Mouse (Mus musculus) B cell, adult 62 days (primary cell): Measurements from ENCODE around the gene Uba7. TPM values are rescaled to one million over a fixed set of nuclear protein-coding genes. Genes with fewer than 3 reads are reported as not detected.

Source experiments
- total RNA-seq: library from RNA; stranded (reverse); gene quantifications from 4 replicates; pipeline ENCODE4 v1.2.4, GENCODE M21; 2023

Gene Uba7
- 175 to 194 TPM (median 192 TPM) in 4 replicates for total RNA-seq

DNA sequence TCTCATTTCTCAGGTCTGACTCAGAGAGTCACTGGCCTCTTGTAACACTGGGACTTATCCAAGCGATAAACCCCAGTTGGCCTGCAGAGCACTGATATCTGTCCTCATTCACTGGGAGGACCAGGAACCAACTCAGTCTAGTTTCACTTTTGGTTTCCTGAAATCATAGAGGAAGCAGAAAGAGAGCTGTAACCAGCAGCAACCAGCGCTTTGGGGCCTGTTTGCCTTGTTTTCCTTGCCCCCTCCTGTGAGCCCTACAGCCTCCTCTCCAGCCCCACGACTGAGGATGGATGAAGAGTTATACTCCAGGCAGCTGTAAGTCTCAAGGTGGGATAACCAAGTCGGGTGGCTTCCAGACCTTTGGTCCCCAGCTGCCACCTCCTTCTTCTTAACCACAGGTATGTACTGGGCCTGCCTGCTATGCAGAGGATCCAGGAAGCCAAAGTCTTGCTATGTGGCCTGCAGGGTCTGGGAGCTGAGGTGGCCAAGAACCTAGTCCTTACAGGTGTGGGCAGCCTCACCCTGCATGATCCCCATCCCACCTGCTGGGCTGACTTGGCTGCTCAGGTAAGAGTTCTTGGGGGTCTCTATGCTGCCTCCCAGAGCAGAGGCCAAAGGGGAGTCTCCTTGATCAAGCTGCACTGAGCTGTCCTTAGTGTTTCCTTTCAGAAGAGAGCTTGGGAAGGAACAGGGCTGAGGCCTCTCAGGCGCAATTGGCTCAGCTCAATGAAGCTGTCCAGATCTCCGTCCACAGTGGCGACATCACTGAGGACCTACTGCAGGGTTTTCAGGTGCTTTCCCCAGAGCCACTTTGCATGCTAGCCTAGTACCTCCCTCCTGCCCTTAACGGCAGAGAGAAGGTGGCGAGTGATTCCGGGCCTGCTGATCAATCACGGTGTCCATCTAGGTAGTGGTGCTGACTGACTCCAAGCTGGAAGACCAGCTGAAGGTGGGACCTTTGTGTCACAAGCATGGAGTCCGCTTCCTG, at the start of gene Uba7:
TSS of gene Uba7 (plus strand) at position 107 of the 988 bp plus-strand sequence.

DNA sequence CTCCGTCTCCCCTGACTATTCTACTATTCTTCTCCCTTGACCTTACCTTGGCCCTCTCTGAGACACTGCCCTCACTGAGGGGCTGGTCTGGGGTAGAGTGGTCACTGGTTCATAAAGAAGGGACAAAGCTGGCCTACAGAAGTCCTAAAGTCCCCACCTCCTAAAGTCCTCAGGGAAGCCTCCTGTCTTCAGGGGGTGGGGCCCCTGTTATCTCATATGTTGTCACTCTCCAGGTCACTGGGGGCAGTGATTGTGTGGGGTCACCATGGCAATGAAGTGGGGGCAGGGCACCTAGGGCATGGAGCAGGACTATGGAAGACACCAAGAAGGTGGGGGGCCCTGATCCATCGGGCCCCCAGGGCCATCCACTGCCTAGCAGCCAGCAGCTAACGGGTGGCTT, 47.1 kb upstream of the Uba7 start, which contains the start of gene Actl11:
TSS of gene Actl11 (plus strand) at position 301 of the 400 bp plus-strand sequence.

DNA sequence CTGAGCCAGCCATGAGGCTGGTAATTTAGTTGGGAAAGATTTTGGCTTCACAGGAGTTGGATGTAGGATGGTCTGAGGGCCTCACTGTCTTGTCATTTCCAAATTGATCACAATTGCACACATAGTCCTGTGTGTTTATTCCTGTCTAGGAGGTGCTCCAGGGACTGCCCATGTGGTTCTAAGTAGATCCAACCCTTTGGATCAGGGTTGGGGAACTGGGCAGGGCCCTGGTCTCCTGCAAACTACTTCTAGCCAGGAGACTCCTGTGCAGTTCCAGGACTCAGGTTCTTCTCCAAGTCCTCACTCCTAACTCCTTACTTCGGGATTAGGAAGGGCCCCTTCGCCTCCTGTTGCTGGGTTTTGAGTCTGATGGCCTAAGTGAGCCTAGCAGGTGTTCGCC, 39.9 kb upstream of the Uba7 start, which contains the start of gene Camkv:
TSS of gene Camkv (plus strand) at position 301 of the 400 bp plus-strand sequence.

DNA sequence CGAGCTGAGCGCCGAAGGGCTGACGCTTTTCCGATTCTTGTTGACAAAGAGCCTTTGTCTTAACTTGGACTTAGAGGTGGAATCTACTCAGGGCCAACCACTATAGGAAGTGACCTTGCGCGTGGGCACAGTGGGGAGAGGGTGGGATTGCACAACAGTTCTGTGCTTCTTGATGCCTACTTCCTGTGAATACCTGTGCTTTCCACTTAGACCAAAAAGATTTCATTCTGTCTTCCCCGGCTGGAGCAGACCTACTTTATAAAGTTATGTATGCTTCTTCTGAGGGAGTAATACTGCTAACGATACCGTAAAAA, 25.4 kb upstream of the Uba7 start, which contains the start of gene Traip:
TSS of gene Traip (plus strand) at position 215 of the 314 bp plus-strand sequence.

GRCm38 (mm10) chr9:107982681-107983346, 7.5 kb downstream of the Uba7 start, which contains the start of gene Gm20661:
Gene Gm20661 (plus strand): TSS chr9:107983058.

DNA sequence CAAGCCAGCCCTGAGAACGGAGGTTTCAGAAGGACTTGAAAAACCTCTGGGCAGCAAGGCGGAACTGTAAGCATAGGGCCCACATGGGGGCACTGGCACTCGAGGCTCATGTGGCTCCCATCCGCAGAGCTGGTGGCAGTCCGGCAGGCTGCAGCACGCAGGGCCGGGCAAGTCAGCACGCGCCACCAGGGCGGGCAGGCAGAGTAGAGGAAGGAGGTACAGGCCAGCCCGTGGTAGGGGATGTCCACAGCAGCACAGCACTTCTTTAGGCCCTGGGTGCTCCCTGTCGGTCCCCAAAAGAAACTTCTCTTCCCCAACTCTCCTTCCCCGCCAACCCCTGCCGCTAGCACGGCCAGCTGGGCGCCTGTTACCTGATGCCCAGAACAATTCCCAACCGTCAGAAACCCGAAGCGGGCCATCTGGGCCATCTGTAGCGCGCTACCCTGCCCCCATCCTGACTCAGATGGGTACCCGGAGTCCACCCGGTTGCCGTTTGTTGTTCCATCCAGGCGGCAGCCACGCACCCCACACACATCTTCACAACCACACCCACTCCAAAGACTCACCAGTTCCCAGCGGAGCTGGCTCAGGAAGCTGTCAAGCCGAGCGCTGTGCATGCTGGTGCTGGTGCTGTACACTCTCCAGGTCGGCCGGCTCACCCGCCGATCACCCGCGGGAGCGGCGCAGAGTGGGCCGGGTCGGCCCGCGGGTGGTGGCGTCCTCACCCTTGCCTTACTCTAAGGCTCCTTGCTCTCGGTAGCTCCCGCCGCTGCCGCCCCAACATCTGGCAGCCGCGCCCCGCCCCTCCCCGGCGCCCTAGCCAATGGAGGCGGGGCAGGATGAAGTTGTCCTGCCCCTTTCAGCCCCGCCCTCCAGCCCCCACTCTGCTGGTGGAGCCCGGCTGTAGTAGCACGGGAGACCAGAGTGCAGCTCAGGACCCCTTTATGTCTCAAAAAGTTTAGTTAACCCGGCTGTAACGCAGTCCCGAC, 10.1 kb downstream of the Uba7 start, which contains the start of gene Inka1:
TSS of gene Inka1 (minus strand) at position 749 of the 989 bp plus-strand sequence.

GRCm38 (mm10) chr9:107992197-107992596, 16.9 kb downstream of the Uba7 start, which contains the start of gene Cdhr4:
Gene Cdhr4 (plus strand): TSS chr9:107992497.

GRCm38 (mm10) chr9:107996049-107996448, 20.7 kb downstream of the Uba7 start, which contains the start of gene Gm20662:
Gene Gm20662 (plus strand): TSS chr9:107996349.

DNA sequence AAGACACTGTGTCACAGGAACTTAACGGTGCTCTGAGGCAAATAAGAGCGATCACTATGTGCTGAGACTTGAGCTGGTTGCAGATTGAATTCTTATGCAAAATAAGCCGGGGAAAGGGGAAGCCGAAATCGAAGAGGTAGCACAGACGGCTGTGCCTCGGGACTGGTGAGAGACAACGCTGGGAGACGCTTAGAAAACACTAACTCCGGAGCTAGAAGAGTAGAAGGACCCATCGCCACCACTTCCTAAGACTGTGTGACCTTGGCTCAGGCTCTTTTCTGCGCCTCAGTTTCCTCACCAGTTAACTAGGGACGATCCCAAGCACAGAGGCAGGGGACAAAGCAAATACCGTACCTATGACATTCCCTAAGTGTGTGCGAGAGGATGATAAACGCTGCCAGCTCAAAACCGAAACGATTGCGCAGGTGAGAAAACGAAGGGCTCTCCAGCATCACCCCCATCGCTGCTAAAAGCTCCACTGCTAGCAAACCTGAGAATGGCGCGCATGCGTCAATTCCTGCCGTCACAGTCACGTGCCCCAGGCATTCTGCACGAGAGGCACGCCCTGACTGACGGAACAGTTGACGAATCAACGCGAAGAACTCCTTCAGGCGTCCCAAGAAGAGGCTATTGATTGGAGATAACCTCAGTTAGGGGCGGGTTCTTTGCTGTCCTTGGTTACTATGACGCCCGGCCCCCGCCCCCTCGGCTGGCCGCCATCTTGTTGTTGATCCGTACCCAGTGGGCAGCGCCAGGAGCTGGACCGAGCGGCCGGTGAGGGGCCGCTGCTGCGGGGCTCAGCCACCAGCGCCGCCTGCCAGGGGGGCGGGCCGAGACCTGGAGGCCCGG, 26.8 kb downstream of the Uba7 start, which contains the start of gene Ip6k1:
TSS of gene Ip6k1 (plus strand) at position 580 of the 849 bp plus-strand sequence.

Other genes starting within 250 kb of the Uba7 start
- 283 to 337 TPM (median 297 TPM) in 4 replicates for gene Rbm5, start 204.5 kb upstream of the Uba7 start, total RNA-seq
- 117 to 141 TPM (median 124 TPM) in 4 replicates for gene Rbm6, start 102.3 kb upstream of the Uba7 start, total RNA-seq
- gene Mon1a, start 87.4 kb upstream of the Uba7 start, total RNA-seq = 14.1 to 18.6 TPM (median 16.1 TPM) in 4 replicates
- 0.37 to 0.69 TPM (median 0.47 TPM) in 3 of 4 replicates, not detected in the other for gene Mst1r, start 68.6 kb upstream of the Uba7 start, total RNA-seq
- not detected in 4 replicates for gene Actl11, start 47.0 kb upstream of the Uba7 start, total RNA-seq
- gene Camkv, start 39.8 kb upstream of the Uba7 start, total RNA-seq = not detected in 4 replicates
- gene Traip, start 25.4 kb upstream of the Uba7 start, total RNA-seq = 5.4 to 9.1 TPM (median 6.5 TPM) in 4 replicates
- gene Gm20661, start 7.6 kb downstream of the Uba7 start, total RNA-seq = 0.86 TPM in 1 of 4 replicates, not detected in the others
- gene Inka1, start 10.4 kb downstream of the Uba7 start, total RNA-seq = 1.9 to 3.2 TPM (median 2.6 TPM) in 4 replicates
- 2.6 TPM in 1 of 4 replicates, not detected in the others for gene Cdhr4, start 17.0 kb downstream of the Uba7 start, total RNA-seq
- gene Gm20662, start 20.8 kb downstream of the Uba7 start, total RNA-seq = 2.5 to 3.0 TPM in 2 of 4 replicates, not detected in the others
- gene Ip6k1, start 27.0 kb downstream of the Uba7 start, total RNA-seq = 116 to 133 TPM (median 125 TPM) in 4 replicates
- 42.9 to 57.3 TPM (median 47.6 TPM) in 4 replicates for gene Gmppb, start 73.7 kb downstream of the Uba7 start, total RNA-seq
- 14.6 to 19.0 TPM (median 16.8 TPM) in 4 replicates for gene Amigo3, start 77.7 kb downstream of the Uba7 start, total RNA-seq
- gene Mst1, start 104.9 kb downstream of the Uba7 start, total RNA-seq = 0.26 to 1.1 TPM in 2 of 4 replicates, not detected in the others
- 201 to 247 TPM (median 221 TPM) in 4 replicates for gene Rnf123, start 107.8 kb downstream of the Uba7 start, total RNA-seq
- 129 to 143 TPM (median 135 TPM) in 4 replicates for gene Apeh, start 119.1 kb downstream of the Uba7 start, total RNA-seq
- 0.12 to 0.43 TPM (median 0.21 TPM) in 4 replicates for gene Bsn, start 214.9 kb downstream of the Uba7 start, total RNA-seq